In genomic region chr5:124380121-124380520, GRCm38 (mm10) we compare ENCODE assay signal across 24 mouse cellular contexts.
"Had no signal": no experiment of that assay in that cellular context is flagged by ENCODE, and none has a peak within 500 bp of the region (broad histone marks: within the 10 kb centered on the region; RNA-seq: fewer than 3 reads in every experiment).

No protein-coding gene starts in this region.

- DNase-seq: cerebellum, adult 9-10 months; cerebellum, adult 9-11 months; cerebellum, postnatal 10 days; cerebellum, postnatal 14 days; cerebellum, postnatal 25 days; cerebellum, postnatal 36 days; embryo, embryonic 11 days; forebrain, postnatal 0 days; gastrocnemius, adult 2 months; gastrocnemius, postnatal 10 days; gastrocnemius, postnatal 14 days; gastrocnemius, postnatal 25 days; heart, adult 18-20 months; heart, adult 2 months had no signal

- H3K9ac ChIP-seq: embryonic facial prominence, embryonic 12.5 days; embryonic facial prominence, embryonic 13.5 days; embryonic facial prominence, embryonic 15.5 days; forebrain, embryonic 12.5 days; forebrain, embryonic 13.5 days; forebrain, embryonic 15.5 days; forebrain, postnatal 0 days had no signal

- H3K4me3 ChIP-seq: embryonic facial prominence, embryonic 10.5 days; embryonic facial prominence, embryonic 12.5 days; embryonic facial prominence, embryonic 13.5 days; embryonic facial prominence, embryonic 15.5 days; erythroblast, embryonic 14.5 days; forebrain, embryonic 10.5 days; forebrain, embryonic 12.5 days; forebrain, embryonic 13.5 days; forebrain, embryonic 15.5 days; gastrocnemius, adult 2 months; heart, adult 2 months; heart, embryonic 10.5 days had no signal

- H3K9me3 ChIP-seq: embryonic facial prominence, embryonic 10.5 days; embryonic facial prominence, embryonic 12.5 days; embryonic facial prominence, embryonic 13.5 days; embryonic facial prominence, embryonic 15.5 days; forebrain, embryonic 10.5 days; forebrain, embryonic 12.5 days; forebrain, embryonic 13.5 days; forebrain, embryonic 15.5 days; heart, embryonic 10.5 days had no signal

- H3K27me3 ChIP-seq: embryonic facial prominence, embryonic 12.5 days; embryonic facial prominence, embryonic 13.5 days; embryonic facial prominence, embryonic 15.5 days; forebrain, embryonic 12.5 days; forebrain, embryonic 13.5 days; forebrain, embryonic 15.5 days had no signal

- H3K27ac ChIP-seq: embryonic facial prominence, embryonic 10.5 days; embryonic facial prominence, embryonic 12.5 days; embryonic facial prominence, embryonic 13.5 days; embryonic facial prominence, embryonic 15.5 days; forebrain, embryonic 10.5 days; forebrain, embryonic 12.5 days; forebrain, embryonic 13.5 days; forebrain, embryonic 15.5 days; gastrocnemius, adult 2 months; heart, adult 2 months; heart, embryonic 10.5 days had no signal

- H3K4me1 ChIP-seq: embryonic facial prominence, embryonic 10.5 days; embryonic facial prominence, embryonic 12.5 days; embryonic facial prominence, embryonic 13.5 days; embryonic facial prominence, embryonic 15.5 days; forebrain, embryonic 10.5 days; forebrain, embryonic 12.5 days; forebrain, embryonic 13.5 days; forebrain, embryonic 15.5 days; heart, embryonic 10.5 days had no signal
